Mouse (Mus musculus) frontal cortex, postnatal 25 days (tissue): Measurements from ENCODE around the gene Rasal2.

Experiments used
- DNase-seq, 2 experiments: peaks; one replicate each; pipeline ENCODE4 v3.0.0; 2022; ENCODE audit warnings: low spot score in 2 of 2

The Rasal2 gene

GRCm38 (mm10) chr1:157343519-157343918 lies 68.9 kb downstream of the Rasal2 start:
- DNase-seq = no peak

GRCm38 (mm10) chr1:157334834-157335233 lies 77.6 kb downstream of the Rasal2 start:
- DNase-seq = no peak

GRCm38 (mm10) chr1:157328068-157328467 lies 84.3 kb downstream of the Rasal2 start:
- DNase-seq = no peak

GRCm38 (mm10) chr1:157323091-157323490 lies 89.3 kb downstream of the Rasal2 start:
- no peak for DNase-seq

DNA sequence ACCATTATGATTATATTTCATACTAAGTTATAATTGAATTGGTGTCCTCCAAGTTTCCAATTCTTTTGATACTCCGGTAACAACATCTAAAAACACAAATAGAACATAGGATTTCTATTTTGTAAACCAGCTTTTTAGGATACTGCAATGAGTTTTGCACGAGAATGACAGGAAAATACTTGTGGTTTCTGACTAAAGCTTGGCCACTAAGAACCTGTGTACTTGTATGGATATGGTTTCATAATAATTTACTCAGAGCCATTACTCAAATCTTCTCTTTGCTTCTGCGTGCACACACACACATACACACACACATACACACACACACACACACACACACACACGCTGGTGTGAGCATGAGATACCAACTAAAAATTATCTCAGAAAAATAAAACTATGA lies 93.5 kb downstream of the Rasal2 start:
- no peak for DNase-seq

GRCm38 (mm10) chr1:157301266-157301665 lies 111.1 kb downstream of the Rasal2 start:
- no peak for DNase-seq

GRCm38 (mm10) chr1:157299559-157299958 lies 112.8 kb downstream of the Rasal2 start:
- no peak for DNase-seq

DNA sequence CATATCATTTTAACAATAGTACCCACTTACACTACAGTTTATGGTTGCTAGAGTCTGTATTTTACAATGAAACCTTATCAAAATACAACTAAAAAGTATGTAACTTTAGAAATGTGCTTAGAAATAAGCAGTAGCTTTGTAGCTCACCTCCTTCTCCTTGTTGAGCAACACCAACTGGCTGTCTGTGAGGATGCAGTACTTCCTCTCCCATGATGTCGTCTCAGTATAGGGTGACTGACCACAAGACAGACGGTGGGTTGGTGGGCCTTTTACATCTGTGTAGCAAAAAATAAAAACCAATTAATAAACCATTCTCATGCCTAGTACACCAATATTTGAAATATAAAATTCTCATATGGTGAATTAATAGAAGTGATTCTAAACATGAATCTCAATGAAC lies 113.4 kb downstream of the Rasal2 start:
- DNase-seq = no peak

DNA sequence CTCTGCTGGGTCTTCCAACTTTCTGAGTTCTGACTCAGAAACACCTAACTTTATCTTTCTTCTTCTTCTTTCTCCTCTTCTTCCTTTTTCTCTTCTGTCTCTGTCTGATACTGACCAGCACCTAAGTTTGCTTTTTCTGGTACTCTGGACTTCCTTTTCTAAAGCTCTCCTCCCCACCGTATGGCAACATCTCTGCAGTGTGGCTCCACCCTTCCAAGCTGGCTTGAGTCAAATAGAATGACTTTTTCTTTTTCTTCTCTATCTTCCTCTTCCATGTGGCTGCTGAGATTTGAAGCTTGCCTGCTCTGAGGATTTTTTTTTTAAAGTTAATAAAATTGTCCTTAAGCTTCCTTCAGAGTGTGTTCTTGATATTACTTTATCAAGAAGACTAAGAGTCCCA lies 115.3 kb downstream of the Rasal2 start:
- no peak for DNase-seq

DNA sequence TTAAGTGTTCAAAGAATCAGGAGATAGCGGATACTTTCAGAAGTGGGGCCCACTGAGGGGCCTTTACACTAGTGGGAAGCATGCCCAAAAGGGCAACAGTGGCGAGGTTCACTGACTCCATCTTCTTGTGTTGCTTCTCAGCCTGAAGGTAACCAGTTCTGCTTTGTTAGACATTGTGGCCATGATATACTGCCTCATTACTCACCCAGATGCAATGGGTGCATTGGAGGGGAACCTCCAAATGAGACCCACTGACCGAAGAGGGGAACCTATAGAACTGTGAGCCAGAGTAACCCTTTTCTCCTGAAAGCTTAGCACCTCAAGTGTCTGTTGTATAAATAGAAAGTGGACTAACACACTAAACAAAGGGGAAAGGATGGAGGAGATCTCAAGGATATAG lies 116.5 kb downstream of the Rasal2 start:
- DNase-seq = no peak

DNA sequence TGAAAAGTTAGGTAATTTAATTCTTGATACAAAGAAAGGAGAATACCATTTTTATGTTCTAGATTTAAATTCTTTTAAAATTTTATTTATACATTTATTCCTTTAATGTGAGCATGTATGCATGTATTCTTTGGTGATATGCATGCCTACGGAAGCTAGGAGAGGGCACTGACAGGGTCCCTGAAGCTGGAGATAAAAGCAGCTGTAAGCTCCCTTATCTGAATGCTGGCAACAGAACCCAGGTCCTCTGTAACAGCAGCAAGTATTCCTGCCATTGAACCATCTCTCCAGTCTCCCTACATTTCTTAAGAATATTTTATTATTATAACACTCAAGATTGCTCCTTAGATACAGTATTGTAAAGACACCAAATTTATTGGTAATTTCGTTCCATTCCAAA lies 122.2 kb downstream of the Rasal2 start:
- DNase-seq = no peak

GRCm38 (mm10) chr1:157289251-157289650 lies 123.1 kb downstream of the Rasal2 start:
- no peak for DNase-seq

- DNase-seq = peak in 1 of 2 experiments; percentile 18
These were observed 125.8 kb downstream of the Rasal2 start for GRCm38 (mm10) chr1:157286561-157286960.

DNA sequence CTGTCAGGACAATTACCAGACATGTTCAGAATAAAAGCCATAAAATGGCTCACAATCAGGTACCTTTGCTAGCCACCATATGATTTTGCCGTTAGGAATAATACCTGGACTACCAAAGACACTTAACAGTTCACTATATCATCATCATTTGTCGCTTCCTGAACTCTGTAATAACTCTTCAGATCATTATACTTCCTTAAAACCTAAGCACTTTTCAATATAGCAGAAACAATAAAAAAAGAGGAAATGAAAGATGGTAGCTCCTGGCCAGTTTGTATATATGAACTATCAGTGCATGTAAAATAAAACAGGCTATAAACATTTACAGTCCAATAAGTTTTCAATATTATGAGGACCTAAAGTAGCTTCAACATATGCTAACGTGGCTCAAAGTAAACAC lies 127.0 kb downstream of the Rasal2 start:
- DNase-seq = no peak

- no peak for DNase-seq
These were observed 131.6 kb downstream of the Rasal2 start for GRCm38 (mm10) chr1:157280781-157281180.

DNA sequence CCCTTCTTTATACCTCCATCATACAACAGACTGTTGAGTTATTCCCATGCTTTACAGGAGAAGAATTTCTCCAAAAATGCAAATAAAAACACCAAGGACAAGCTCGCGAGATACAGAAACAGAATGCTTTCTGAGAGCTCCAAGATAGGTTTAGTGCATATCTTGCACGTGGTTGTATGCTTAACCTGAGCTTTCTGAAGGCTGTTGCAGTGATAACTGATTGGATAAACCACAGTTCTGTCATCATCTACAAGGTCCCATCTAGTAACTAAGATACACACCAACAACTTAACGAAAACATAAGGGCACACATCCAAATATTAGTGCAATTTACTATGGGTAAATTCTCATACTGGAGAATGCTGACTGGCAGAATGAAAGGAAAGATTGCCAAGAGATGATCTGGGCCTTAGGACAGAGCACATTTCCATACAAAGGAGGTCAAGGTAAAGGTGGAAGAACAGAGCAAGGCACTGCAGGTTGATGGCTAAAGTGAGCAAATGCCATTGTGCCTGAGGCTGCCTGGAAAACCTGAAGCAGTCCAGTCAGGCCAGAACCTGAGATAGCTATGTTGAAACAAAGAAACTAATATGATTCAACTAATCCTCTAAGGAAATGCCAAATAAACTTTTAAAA lies 136.6 kb downstream of the Rasal2 start:
- no peak for DNase-seq

DNA sequence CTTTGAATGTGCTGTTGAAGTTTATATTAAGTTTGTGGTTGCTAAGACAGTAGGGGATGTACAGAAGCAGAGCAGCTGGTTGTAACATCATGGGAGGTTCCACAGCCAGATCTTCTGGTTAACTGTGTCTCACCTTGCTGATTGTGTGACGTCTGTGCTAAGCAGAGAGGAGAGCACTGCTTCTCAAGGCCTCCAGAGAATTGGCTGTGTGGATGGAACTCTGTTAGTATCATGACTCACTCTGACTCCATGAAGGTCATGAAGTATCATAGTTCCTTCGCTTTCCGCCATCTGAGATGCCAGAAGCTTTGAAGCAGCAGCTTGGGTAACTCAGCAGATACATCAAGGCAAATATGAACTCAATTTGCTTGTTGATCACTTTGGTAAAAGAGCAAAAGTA lies 144.5 kb downstream of the Rasal2 start:
- DNase-seq = no peak

DNA sequence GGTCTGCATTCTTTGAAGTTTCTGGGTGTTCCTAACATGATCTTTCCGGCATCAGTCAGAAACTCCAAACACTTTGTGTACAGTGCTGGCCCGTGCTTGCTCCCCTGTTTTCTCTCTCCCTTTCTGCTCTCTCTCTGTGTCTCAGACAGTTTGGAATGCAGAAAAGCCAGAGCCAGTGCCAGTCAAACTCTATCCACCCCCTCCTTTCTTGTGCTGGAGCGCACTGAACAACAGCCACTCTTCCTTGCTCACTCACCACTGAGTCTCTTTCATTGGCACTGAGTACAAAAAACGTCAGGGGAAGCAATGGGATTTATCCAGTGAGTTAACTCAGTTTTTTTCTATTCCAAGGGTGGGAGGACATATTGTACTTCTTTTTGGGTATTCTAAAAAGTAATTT lies 155.8 kb downstream of the Rasal2 start:
- DNase-seq = no peak

DNA sequence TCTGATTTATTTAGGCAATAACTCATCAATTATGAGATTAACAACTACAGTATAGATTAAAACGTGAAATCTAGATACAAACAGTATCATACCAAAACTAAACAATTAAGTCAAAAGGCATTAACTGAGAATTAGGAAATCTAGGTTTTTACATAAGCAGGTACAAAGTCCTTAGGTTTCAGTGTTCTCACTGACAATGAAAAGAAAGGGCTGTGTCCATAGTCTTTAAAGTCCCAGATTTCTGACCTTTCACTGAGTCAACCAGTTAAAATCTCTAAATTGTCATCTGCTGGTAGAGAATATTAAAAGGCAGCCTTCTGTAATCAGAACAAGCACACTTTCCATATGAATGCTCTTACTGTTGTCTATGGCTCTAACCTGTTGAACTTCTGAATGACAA lies 156.6 kb downstream of the Rasal2 start:
- no peak for DNase-seq

- no peak for DNase-seq
These were observed 158.6 kb downstream of the Rasal2 start for GRCm38 (mm10) chr1:157253600-157254490.

DNA sequence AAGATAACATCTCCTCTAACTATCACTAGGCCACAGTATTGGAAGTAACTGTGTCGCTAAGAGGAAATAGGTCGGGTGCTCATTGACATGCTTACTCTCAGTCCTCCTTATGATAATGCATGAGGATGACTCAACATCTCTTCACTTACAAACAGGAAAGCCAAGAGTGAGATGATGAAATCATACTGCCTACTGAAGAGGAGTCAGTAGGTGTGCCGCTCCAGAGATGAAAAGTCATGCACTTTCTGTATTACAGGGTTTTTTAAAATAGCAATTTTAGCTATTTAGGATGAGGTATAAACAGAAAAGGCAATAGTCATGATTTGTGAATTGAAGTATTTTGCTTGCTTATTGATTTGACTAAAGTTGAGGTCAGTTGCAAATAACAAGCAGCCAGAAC lies 164.3 kb downstream of the Rasal2 start:
- DNase-seq = no peak

GRCm38 (mm10) chr1:157247341-157247740 lies 165.1 kb downstream of the Rasal2 start:
- no peak for DNase-seq

DNA sequence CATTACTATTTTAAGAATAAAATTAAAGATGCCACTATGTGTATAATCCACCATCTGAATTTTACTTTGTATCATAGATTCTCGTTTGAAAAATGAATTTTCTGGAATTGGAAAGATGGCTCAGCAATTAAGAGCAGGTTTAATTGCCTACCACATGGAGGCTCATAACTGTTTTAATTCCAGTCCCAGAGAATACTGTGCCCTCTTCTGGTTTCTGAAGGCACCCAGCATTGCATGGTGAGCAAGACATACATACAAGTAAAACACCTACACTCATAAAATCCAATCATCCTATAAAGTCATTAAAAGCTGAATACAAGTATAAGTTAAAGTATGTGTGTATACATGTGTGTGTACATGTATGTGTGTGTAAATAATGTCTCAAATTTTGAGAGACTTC lies 165.6 kb downstream of the Rasal2 start:
- no peak for DNase-seq
